Mouse (Mus musculus) lung, embryonic 14.5 days (tissue): ENCODE results near the gene Abca13. TPM values are rescaled to one million over a fixed set of nuclear protein-coding genes. Genes with fewer than 3 reads are reported as not detected.
"Not testable (repeated sequence)": the region's sequence is repeated elsewhere in the genome, so short reads cannot be mapped to it uniquely, and the experiment has no call there.

Experiments used
- ATAC-seq: fragments of 200-750 bp; cut with Nextera tagmentation; 2 replicates; pipeline ENCODE4 v1.8.0; 2017; ENCODE audit warnings: mild to moderate bottlenecking, moderate TSS enrichment, moderate library complexity; ENCODE audit not compliant: insufficient read depth
- DNase-seq: peaks from one replicate; pipeline ENCODE4 v3.0.0-alpha.2; 2015
- H3K27ac ChIP-seq: fragments of 300-500 bp; sonication (generic); 2 replicates; pipeline ENCODE4 v1.5.1; 2014; ENCODE audit warnings: low read depth, mild to moderate bottlenecking, moderate library complexity
- H3K27me3 ChIP-seq: fragments of 300-500 bp; sonication (generic); 2 replicates; pipeline ENCODE4 v1.6.1; 2014; ENCODE audit warnings: low read length, control low read depth; ENCODE audit not compliant: insufficient read depth
- H3K36me3 ChIP-seq: fragments of 300-500 bp; sonication (generic); 2 replicates; pipeline ENCODE4 v1.6.1; 2014; ENCODE audit warnings: control low read depth; ENCODE audit not compliant: insufficient read depth
- H3K4me1 ChIP-seq: fragments of 300-500 bp; sonication (generic); 2 replicates; pipeline ENCODE4 v1.6.1; 2014; ENCODE audit warnings: antibody characterized with exemption, control low read depth; ENCODE audit not compliant: insufficient read depth
- H3K4me2 ChIP-seq: fragments of 300-500 bp; sonication (generic); 2 replicates; pipeline ENCODE4 v1.6.1; 2014; ENCODE audit warnings: mild to moderate bottlenecking
- H3K4me3 ChIP-seq: fragments of 300-500 bp; sonication (generic); 2 replicates; pipeline ENCODE4 v1.5.1; 2014; ENCODE audit warnings: low read depth, low read length
- H3K9ac ChIP-seq: fragments of 300-500 bp; sonication (generic); 2 replicates; pipeline ENCODE4 v1.6.1; 2014
- H3K9me3 ChIP-seq: fragments of 300-500 bp; sonication (generic); 2 replicates; pipeline ENCODE4 v1.6.1; 2016; ENCODE audit warnings: low read depth, low read length, control low read depth
- CTCF ChIP-seq: IDR thresholded peaks from 2 replicates; pipeline ENCODE4 v1.5.1; 2016; ENCODE audit warnings: antibody characterized with exemption, low read depth
- WGBS: fragments of 180-500 bp; shearing (Covaris S2); extraction: QIAGEN DNeasy Blood & Tissue Kit; methylation state at CpG from one replicate; pipeline ENCODE4 v1.1.7; 2014; 5-methylcytosine and 5-hydroxymethylcytosine counted together
- polyA plus RNA-seq: library from polyadenylated mRNA; unstranded; fragments of >200 nt; fragmentation: Nextera tagmentation; extraction: Ambion mirVana; gene quantifications from 2 replicates; pipeline ENCODE4 v1.2.1, GENCODE M21; 2014

The Abca13 gene
- polyA plus RNA-seq, 1 experiment from 2014 or later, result 0.08 TPM

DNA sequence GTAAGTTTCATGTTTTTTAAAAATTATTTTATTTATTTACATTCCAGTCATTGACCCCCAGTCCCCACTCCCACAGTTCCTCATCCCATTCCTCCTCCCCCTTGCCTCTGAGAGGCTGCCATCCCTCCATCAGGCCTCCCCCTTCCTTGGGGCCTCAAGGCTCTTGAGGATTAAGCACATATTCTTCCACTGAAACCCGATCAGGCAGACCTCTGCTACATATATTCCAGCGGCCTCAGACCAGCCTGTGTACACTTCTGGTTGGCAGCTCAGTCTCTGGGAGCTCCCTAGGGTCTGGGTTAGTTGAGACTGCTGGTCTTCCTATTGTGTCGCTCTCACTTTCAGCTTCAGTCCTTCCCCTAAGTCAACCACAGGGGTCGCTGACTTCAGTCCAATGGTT lies 24.5 kb downstream of the Abca13 start:
- no peak overlapping the region for H3K4me3 ChIP-seq
- whole genome bisulfite sequencing, result 23% methylated on average over 4 of the region's 4 CpGs
- peak; percentile 40 for DNase-seq
- no peaks in the 10 kb centered on the region for H3K9me3 ChIP-seq
- H3K4me1 ChIP-seq, result no peaks in the 10 kb centered on the region
- H3K27me3 ChIP-seq, result no peaks in the 10 kb centered on the region
- H3K36me3 ChIP-seq, result no peaks in the 10 kb centered on the region
- H3K27ac ChIP-seq, result no peak overlapping the region
- H3K9ac ChIP-seq, result no peak overlapping the region
- no peak for TF ChIP-seq CTCF
- H3K4me2 ChIP-seq, result no peak overlapping the region
- peak; percentile 77; the same call in 1 of the 2 replicates for ATAC-seq

DNA sequence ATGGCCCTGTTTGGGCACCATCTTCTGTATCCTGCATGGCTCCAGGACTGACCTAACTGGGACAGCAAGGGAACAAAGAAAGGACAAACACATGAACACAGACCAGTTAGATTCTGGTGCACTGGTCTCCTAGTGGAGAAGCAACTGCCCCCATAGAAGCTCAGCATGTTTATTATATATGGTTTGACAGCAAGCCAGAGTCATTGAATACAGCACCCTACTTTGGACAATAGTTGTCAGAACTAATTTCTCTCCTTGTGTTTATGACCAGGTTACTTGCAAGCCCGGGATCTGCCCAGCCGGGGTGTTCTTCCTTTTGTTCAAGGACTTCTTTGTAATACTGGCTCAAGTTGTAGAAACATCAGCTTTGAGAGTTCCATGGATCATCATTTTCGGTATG lies 28.8 kb downstream of the Abca13 start:
- ATAC-seq, result no peak

DNA sequence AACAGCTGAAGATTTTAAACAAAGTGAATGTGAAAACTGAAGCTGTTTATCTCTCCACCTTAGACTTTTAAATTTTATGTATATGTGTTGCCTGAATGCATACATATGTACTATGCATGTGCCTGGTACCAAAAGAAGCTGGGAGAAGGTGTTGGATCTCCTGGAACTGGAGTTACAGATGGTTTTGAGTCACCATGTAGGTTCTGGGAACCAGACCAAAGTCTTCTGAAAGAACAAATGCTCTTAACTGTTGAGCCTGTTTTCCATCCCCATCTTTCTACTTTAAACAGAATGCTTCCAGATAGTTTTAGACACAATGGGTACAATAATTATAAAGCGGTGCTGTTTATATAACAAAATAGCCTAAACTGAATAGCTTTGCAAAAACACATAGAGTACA lies 29.9 kb downstream of the Abca13 start:
- 92% methylated on average over 1 of the region's 1 CpGs for WGBS
- Histone ChIP-seq H3K4me3 (no peak overlapping the region), H3K36me3 (no peaks in the 10 kb centered on the region), H3K27ac (no peak overlapping the region), H3K4me2 (no peak overlapping the region), H3K27me3 (no peaks in the 10 kb centered on the region), H3K9me3 (no peaks in the 10 kb centered on the region), H3K9ac (no peak overlapping the region), H3K4me1 (no peaks in the 10 kb centered on the region)
- TF ChIP-seq CTCF, result no peak
- DNase-seq (no peak), ATAC-seq (no peak)

More for the DNA sequence above, 28.8 kb downstream of the Abca13 start:
- no peaks in the 10 kb centered on the region for H3K36me3 ChIP-seq
- no peaks in the 10 kb centered on the region for H3K9me3 ChIP-seq
- H3K4me1 ChIP-seq, result no peaks in the 10 kb centered on the region
- H3K27ac ChIP-seq, result no peak overlapping the region
- TF ChIP-seq CTCF, result no peak
- H3K9ac ChIP-seq, result no peak overlapping the region
- H3K4me2 ChIP-seq, result no peak overlapping the region
- 79% methylated on average over 3 of the region's 3 CpGs for WGBS
- H3K27me3 ChIP-seq, result no peaks in the 10 kb centered on the region
- DNase-seq, result no peak
- H3K4me3 ChIP-seq, result no peak overlapping the region

DNA sequence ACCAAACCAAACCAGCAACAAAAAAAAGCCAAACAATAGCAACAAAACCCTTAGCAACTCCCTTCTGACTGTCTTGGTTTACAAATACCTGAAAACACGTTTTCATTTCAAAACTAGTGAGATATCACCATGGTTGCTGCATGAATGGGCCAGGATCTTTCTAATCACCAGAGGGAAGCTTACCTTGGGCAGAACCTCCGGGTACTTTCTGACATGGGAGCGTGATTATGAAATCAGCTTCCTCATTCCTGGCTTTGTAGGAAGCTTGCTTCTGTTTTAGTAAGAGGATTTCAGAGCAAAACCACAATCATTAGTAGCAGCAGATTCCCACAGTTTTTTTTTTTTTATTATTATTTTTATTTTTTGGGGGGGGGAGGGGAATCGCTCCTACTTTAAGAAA lies 34.7 kb downstream of the Abca13 start:
- no peak overlapping the region for H3K9ac ChIP-seq
- WGBS, result 66% methylated on average over 4 of the region's 4 CpGs
- H3K27me3 ChIP-seq, result no peaks in the 10 kb centered on the region
- no peaks in the 10 kb centered on the region for H3K4me1 ChIP-seq
- H3K4me2 ChIP-seq, result no peak overlapping the region
- no peaks in the 10 kb centered on the region for H3K36me3 ChIP-seq
- no peak for ATAC-seq
- no peaks in the 10 kb centered on the region for H3K9me3 ChIP-seq
- TF ChIP-seq CTCF, result no peak
- no peak for DNase-seq
- H3K4me3 ChIP-seq, result no peak overlapping the region
- no peak overlapping the region for H3K27ac ChIP-seq

DNA sequence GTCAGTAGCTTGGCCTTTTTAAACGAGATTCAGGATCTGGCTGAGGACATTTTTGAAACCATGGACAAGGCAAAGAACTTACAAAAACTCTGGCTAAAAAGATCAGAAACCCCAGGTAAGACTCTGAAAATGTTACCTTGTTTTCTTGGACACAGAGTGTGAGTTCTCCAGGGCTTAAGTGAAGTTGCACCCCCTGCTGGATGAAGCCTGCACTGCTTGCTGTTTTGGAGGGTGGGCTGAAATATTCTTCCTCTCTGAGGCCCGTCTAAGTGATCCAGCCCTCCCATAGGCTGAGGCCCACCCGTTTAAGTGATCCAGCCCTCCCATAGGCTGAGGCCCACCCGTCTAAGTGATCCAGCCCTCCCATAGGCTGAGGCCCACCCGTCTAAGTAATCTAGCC lies 57.9 kb downstream of the Abca13 start:
- not testable (repeated sequence) for H3K36me3 ChIP-seq, H3K4me2 ChIP-seq, H3K27ac ChIP-seq, H3K9ac ChIP-seq, H3K27me3 ChIP-seq, ATAC-seq, H3K9me3 ChIP-seq, H3K4me3 ChIP-seq, H3K4me1 ChIP-seq
- TF ChIP-seq CTCF, result peak; percentile 42
- WGBS, result 77% methylated on average over 5 of the region's 5 CpGs
- DNase-seq, result peak; percentile 19

DNA sequence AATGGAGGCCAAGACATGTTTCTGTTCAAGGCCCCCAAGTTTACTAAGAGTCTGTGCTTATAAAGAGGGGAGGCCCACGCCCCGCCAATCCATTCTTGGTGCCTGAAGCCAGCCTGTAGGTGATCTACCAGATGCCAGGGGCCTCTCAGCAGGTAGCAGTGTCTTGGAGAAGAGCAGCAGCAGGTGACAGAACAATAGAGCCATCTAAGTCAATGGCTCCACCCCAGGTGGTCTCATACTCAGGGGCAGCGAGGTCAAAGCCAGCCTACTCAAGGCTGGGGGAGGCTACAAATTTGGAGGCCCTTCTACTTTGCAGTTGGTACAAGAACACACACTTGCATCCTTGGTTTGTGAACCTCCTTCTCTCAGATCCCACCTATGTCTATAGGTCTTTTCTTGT lies 71.3 kb downstream of the Abca13 start:
- H3K4me1 ChIP-seq, H3K9me3 ChIP-seq, H3K4me3 ChIP-seq, ATAC-seq, H3K9ac ChIP-seq, DNase-seq, H3K4me2 ChIP-seq, H3K27ac ChIP-seq, H3K27me3 ChIP-seq, H3K36me3 ChIP-seq: not testable (repeated sequence)
- WGBS, result 63% methylated on average over 3 of the region's 3 CpGs

DNA sequence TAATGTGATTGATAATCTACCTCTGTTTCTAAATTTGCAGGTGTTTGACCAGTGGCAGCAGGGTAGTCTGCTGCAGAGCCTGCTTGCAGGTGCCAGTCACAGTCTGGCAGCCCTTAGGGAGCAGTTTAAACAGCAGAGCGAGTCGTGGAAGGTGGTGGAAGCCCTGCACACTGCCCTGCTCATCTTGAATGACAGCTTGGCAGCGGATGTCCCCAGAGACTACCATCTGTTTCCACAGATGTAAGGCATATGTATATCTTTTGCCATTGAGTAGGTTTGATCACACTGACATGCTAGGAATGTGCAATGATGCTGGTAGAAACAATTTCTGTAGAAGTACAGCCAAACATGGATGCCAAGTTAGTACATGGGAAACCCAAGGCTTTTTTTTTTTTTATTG lies 77.3 kb downstream of the Abca13 start:
- WGBS, result 66% methylated on average over 3 of the region's 3 CpGs
- H3K4me2 ChIP-seq, result no peak overlapping the region
- TF ChIP-seq CTCF, result no peak
- no peaks in the 10 kb centered on the region for H3K9me3 ChIP-seq
- DNase-seq (no peak), ATAC-seq (no peak)
- no peaks in the 10 kb centered on the region for H3K36me3 ChIP-seq
- H3K27ac ChIP-seq, result no peak overlapping the region
- no peak overlapping the region for H3K4me3 ChIP-seq
- no peaks in the 10 kb centered on the region for H3K27me3 ChIP-seq
- no peaks in the 10 kb centered on the region for H3K4me1 ChIP-seq
- H3K9ac ChIP-seq, result no peak overlapping the region

DNA sequence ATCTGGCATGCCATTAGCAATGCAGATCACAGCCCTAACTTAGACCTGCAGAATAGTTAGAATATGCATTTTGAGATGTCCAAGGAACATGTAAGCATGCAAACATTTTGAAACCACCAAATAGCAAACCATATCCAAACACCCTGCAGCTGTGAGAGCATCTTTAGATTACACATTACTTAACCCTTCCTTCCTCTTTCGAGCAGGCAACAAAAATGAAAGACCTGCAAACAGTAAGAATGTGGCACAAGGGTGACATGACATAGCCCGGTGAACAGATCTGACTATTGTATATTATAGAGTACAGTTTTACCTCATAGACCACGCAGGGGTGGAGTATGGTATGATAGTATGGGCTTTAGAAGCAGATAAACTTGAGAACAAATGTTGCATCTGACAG lies 93.5 kb downstream of the Abca13 start:
- H3K4me1 ChIP-seq, result no peaks in the 10 kb centered on the region
- H3K9me3 ChIP-seq, result no peaks in the 10 kb centered on the region
- H3K27ac ChIP-seq, result no peak overlapping the region
- no peak overlapping the region for H3K4me3 ChIP-seq
- DNase-seq, result no peak
- TF ChIP-seq CTCF, result no peak
- ATAC-seq, result no peak
- no peaks in the 10 kb centered on the region for H3K36me3 ChIP-seq
- H3K4me2 ChIP-seq, result no peak overlapping the region
- WGBS, result 68% methylated on average over 3 of the region's 3 CpGs
- H3K9ac ChIP-seq, result no peak overlapping the region
- no peaks in the 10 kb centered on the region for H3K27me3 ChIP-seq
